Mouse (Mus musculus) neutrophil, adult 59 days (primary cell): Measurements from ENCODE around the gene Cyp2c68. TPM values are rescaled to one million over a fixed set of nuclear protein-coding genes. Genes with fewer than 3 reads are reported as not detected.

ENCODE experiments used
- total RNA-seq, 2 experiments: library from RNA; stranded (reverse); gene quantifications; 1 replicate in 1 of 2; 2 replicates in 1 of 2; pipeline ENCODE4 v1.2.4; 2023

The Cyp2c68 gene
- not detected for total RNA-seq

DNA sequence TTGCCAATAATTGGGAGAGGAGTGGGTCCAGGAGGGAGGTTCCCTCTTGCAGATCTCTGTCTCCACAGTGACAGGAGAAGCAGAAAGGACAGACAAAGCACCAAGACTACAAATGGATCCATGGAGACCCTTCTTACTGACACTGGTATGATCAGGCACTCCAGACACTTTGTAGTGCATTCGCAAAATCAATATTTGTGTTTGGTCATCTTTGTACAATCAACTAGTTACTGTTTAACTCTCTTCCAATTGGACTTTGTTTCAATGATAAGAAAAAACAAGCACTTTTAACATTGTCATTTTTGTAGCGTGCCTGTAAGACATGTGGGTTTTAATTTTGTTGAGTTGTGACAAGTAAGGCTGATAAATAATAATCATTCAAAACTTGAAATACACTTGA, at the start of gene Cyp2c68:
TSS of gene Cyp2c68 (minus strand) at position 135 of the 400 bp plus-strand sequence.

DNA sequence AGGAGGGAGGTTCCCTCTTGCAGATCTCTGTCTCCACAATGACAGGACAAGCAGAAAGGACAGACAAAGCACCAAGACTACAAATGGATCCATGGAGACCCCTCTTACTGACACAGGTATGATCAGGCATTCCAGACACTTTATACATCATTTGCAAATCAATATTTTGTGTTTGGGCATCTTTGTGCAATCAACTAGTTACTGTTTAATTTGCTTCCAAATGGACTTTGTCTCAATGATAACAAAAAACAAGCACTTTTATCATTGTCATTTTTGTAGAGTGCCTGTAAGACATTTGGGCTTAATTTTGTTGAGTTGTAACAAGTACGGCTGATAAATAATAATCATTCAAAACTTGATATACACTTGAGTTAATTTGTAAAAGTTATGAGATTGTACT, 91.9 kb downstream of the Cyp2c68 start, which contains the start of gene Cyp2c67:
TSS of gene Cyp2c67 (minus strand) at position 114 of the 400 bp plus-strand sequence.

Other genes starting within 250 kb of the Cyp2c68 start
- not detected for gene Cyp2c39, start 230.2 kb downstream of the Cyp2c68 start, total RNA-seq
- not detected for gene Cyp2c67, start 92.0 kb downstream of the Cyp2c68 start, total RNA-seq
- not detected for gene Cyp2c40, start 71.8 kb upstream of the Cyp2c68 start, total RNA-seq
- gene Cyp2c69, start 145.7 kb upstream of the Cyp2c68 start, total RNA-seq = not detected